Mouse (Mus musculus): ENCODE data around the gene Dnttip2.

GRCm38 (mm10) chr3:122293954-122294850 lies 20.0 kb downstream of the Dnttip2 start, which contains the start of gene Bcar3:
- no peak for TF ChIP-seq CTCF (IDR thresholded peaks at IDR 0.05; ENCODE audit: low read depth, low read length)
- no peak for TF ChIP-seq POLR2A (IDR thresholded peaks at IDR 0.05; ENCODE audit: borderline replicate concordance, low read depth, low read length)
